Mouse (Mus musculus): ENCODE results near the gene Gramd4. TPM values are rescaled to one million over a fixed set of nuclear protein-coding genes. Genes with fewer than 3 reads are reported as not detected.

Gramd4 gene
- total RNA-seq, 1 experiment: 24.5 TPM

GRCm38 (mm10) chr15:86097871-86098270, 40.4 kb downstream of the Gramd4 start:
- no peak overlapping the region for H3K4me3 ChIP-seq (ENCODE audit: insufficient read depth in 1 of 2, low read depth in 1 of 2, low read length in 2 of 2, poor library complexity in 1 of 2, severe bottlenecking in 1 of 2)
- TF ChIP-seq CHD2 (IDR thresholded peaks at IDR 0.05; ENCODE audit: low read depth, low read length) (no peak), ZNF384 (IDR thresholded peaks at IDR 0.05; ENCODE audit: low read depth, low read length) (no peak), ZC3H11A (IDR thresholded peaks at IDR 0.05; ENCODE audit: borderline replicate concordance, low read depth, low read length) (no peak), HCFC1 (IDR thresholded peaks at IDR 0.05; ENCODE audit: borderline replicate concordance, insufficient read depth, low read length) (no peak), MAFK (IDR thresholded peaks at IDR 0.05; ENCODE audit: insufficient read depth, low read depth, low read length) (no peak)
- H3K9me3 ChIP-seq (ENCODE audit: control insufficient read depth, insufficient read depth, low read depth, low read length): no peaks in the 10 kb centered on the region
- DNase-seq (ENCODE audit: low read depth, low spot score): no peak
- no peak overlapping the region for H3K9ac ChIP-seq (ENCODE audit: insufficient read depth, low read depth, low read length, poor library complexity, severe bottlenecking)
- no peak overlapping the region for H3K27ac ChIP-seq (ENCODE audit: insufficient read depth, low read depth, low read length, poor library complexity, severe bottlenecking)
- peaks cover 2% of the 10 kb centered on the region; the same call in 1 of the 2 replicates for H3K36me3 ChIP-seq (ENCODE audit: control insufficient read depth, insufficient read depth, low read length, poor library complexity, severe bottlenecking)
- H3K4me1 ChIP-seq (ENCODE audit: control insufficient read depth in 2 of 2, insufficient read depth in 2 of 2, low read length in 2 of 2, poor library complexity in 1 of 2): no peaks in the 10 kb centered on the region; a peak in 1 of 4 replicates
- in situ Hi-C loops (cut with MboI; ENCODE audit: low sequenced_read_pairs in 2 of 2, unreplicated experiment in 2 of 2): no loop called here

DNA sequence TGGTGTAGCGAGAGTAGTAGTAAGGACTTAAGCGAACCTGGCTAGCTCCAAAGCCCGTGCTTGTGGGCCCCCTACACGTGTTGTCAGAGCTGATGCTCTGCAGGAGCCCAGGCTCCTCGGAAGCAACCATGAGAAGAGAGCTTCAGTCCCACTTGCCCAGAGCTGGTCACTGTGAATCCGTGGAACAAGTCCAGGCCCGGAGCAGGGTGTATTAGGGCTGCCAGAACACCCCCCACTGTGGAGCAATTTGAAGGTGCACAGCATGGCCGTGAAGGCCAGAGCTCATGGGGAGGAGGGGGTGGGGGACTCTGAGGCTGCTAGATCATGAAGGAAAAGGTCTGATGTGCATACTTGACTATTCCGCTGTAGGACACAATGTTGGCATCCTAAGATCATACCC, 44.1 kb downstream of the Gramd4 start:
- Histone ChIP-seq H3K9me3 (ENCODE audit: control insufficient read depth, insufficient read depth, low read depth, low read length) (no peaks in the 10 kb centered on the region), H3K36me3 (ENCODE audit: control insufficient read depth, insufficient read depth, low read length, poor library complexity, severe bottlenecking) (peaks cover 2% of the 10 kb centered on the region; the same call in 1 of the 2 replicates), H3K9ac (ENCODE audit: insufficient read depth, low read depth, low read length, poor library complexity, severe bottlenecking) (no peak overlapping the region), H3K4me1 (ENCODE audit: control insufficient read depth in 2 of 2, insufficient read depth in 2 of 2, low read length in 2 of 2, poor library complexity in 1 of 2) (no peaks in the 10 kb centered on the region), H3K4me3 (ENCODE audit: insufficient read depth in 1 of 2, low read depth in 1 of 2, low read length in 2 of 2, poor library complexity in 1 of 2, severe bottlenecking in 1 of 2) (no peak overlapping the region), H3K27ac (ENCODE audit: insufficient read depth, low read depth, low read length, poor library complexity, severe bottlenecking) (no peak overlapping the region)
- DNase-seq (ENCODE audit: low read depth, low spot score): no peak
- in situ Hi-C loops (cut with MboI; ENCODE audit: low sequenced_read_pairs in 2 of 2, unreplicated experiment in 2 of 2): no loop called here
- no peak for TF ChIP-seq CHD2 (IDR thresholded peaks at IDR 0.05; ENCODE audit: low read depth, low read length)
- no peak for TF ChIP-seq MAFK (IDR thresholded peaks at IDR 0.05; ENCODE audit: insufficient read depth, low read depth, low read length)
- no peak for TF ChIP-seq ZC3H11A (IDR thresholded peaks at IDR 0.05; ENCODE audit: borderline replicate concordance, low read depth, low read length)
- no peak for TF ChIP-seq HCFC1 (IDR thresholded peaks at IDR 0.05; ENCODE audit: borderline replicate concordance, insufficient read depth, low read length)
- TF ChIP-seq ZNF384 (IDR thresholded peaks at IDR 0.05; ENCODE audit: low read depth, low read length): no peak

DNA sequence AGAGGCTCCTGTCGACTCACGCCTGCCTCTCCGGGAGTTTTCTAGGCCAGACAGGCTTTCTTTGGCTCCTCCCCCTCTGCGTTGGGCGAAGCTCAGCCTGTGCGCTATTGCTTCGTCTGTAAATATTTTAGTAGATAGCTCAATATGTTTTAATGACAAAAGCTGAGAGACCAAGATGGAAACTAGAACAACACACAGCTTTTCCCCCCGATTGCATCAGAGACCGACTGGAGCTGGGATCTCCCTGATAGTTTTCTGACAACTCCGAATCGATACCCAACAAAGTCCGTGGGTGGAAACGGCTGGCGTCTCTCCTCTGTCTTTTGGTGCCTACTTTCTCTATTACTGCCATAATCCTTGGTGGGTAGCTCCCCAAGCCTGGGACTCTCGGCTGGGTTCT, 44.8 kb downstream of the Gramd4 start:
- no peak overlapping the region for H3K9ac ChIP-seq (ENCODE audit: insufficient read depth, low read depth, low read length, poor library complexity, severe bottlenecking)
- no peaks in the 10 kb centered on the region for H3K4me1 ChIP-seq (ENCODE audit: control insufficient read depth in 2 of 2, insufficient read depth in 2 of 2, low read length in 2 of 2, poor library complexity in 1 of 2)
- H3K36me3 ChIP-seq (ENCODE audit: control insufficient read depth, insufficient read depth, low read length, poor library complexity, severe bottlenecking): peaks cover 2% of the 10 kb centered on the region; the same call in 1 of the 2 replicates
- H3K27ac ChIP-seq (ENCODE audit: insufficient read depth, low read depth, low read length, poor library complexity, severe bottlenecking): no peak overlapping the region
- in situ Hi-C loops (cut with MboI; ENCODE audit: low sequenced_read_pairs in 2 of 2, unreplicated experiment in 2 of 2): no loop called here
- DNase-seq (ENCODE audit: low read depth, low spot score): no peak
- TF ChIP-seq MAFK (IDR thresholded peaks at IDR 0.05; ENCODE audit: insufficient read depth, low read depth, low read length): no peak
- TF ChIP-seq ZNF384 (IDR thresholded peaks at IDR 0.05; ENCODE audit: low read depth, low read length): no peak
- TF ChIP-seq HCFC1 (IDR thresholded peaks at IDR 0.05; ENCODE audit: borderline replicate concordance, insufficient read depth, low read length): no peak
- no peak for TF ChIP-seq ZC3H11A (IDR thresholded peaks at IDR 0.05; ENCODE audit: borderline replicate concordance, low read depth, low read length)
- no peak overlapping the region for H3K4me3 ChIP-seq (ENCODE audit: insufficient read depth in 1 of 2, low read depth in 1 of 2, low read length in 2 of 2, poor library complexity in 1 of 2, severe bottlenecking in 1 of 2)
- no peaks in the 10 kb centered on the region for H3K9me3 ChIP-seq (ENCODE audit: control insufficient read depth, insufficient read depth, low read depth, low read length)

DNA sequence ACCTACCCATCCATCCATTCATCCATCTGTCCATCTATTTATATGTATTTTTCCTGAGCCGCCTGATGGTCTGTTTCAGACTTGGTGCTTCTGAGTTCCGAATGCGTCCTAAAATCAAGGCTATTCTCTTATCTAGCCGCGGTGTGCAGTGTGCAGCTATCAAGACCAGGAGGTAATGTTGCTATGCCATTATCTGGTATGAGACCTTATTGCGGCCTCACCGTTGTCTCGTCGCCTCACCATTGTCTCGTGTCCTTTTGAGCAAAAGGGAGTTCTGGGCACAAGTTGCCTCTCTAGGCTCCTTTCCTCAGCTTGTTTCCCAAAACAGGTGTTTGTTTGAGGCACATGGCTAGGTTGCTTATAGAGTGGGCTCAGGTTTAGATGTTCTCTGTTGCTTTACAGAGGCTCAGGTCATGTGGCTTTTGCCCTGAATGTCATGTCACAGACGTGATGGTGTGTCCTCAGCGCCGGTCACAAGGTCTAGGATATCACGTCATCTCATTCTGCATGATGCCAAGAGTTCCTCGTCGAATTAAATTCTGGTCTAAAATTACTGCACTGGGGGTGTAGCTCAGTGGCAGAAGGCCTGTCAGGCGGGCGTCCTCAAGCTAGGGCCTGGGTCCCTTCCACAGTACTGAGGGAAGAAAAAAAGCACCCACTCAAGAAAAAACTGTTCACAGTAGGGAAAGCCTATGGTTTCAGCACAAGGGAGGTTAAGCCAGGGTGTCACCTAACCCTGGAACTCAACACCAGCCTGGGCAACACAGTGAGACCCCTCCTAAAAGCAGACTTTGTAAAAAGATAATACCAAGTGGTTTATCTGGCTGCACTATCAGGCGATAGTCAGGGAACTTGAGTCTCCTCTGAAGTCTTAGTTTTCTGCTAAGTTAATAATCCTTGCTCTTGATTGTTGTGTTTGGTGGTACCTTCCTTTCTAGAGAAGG, 47.2 kb downstream of the Gramd4 start:
- H3K9ac ChIP-seq (ENCODE audit: insufficient read depth, low read depth, low read length, poor library complexity, severe bottlenecking): no peak overlapping the region
- no peak overlapping the region for H3K27ac ChIP-seq (ENCODE audit: insufficient read depth, low read depth, low read length, poor library complexity, severe bottlenecking)
- TF ChIP-seq ZNF384 (IDR thresholded peaks at IDR 0.05; ENCODE audit: low read depth, low read length) (no peak), MAFK (IDR thresholded peaks at IDR 0.05; ENCODE audit: insufficient read depth, low read depth, low read length) (no peak), HCFC1 (IDR thresholded peaks at IDR 0.05; ENCODE audit: borderline replicate concordance, insufficient read depth, low read length) (no peak), ZC3H11A (IDR thresholded peaks at IDR 0.05; ENCODE audit: borderline replicate concordance, low read depth, low read length) (no peak), CHD2 (IDR thresholded peaks at IDR 0.05; ENCODE audit: low read depth, low read length) (no peak)
- H3K4me3 ChIP-seq (ENCODE audit: insufficient read depth in 1 of 2, low read depth in 1 of 2, low read length in 2 of 2, poor library complexity in 1 of 2, severe bottlenecking in 1 of 2): no peak overlapping the region
- peaks cover 2% of the 10 kb centered on the region; the same call in 1 of the 2 replicates for H3K36me3 ChIP-seq (ENCODE audit: control insufficient read depth, insufficient read depth, low read length, poor library complexity, severe bottlenecking)
- peaks cover 0 to 12% of the 10 kb centered on the region in 2 experiments; a peak in 2 of 4 replicates for H3K4me1 ChIP-seq (ENCODE audit: control insufficient read depth in 2 of 2, insufficient read depth in 2 of 2, low read length in 2 of 2, poor library complexity in 1 of 2)
- DNase-seq (ENCODE audit: low read depth, low spot score): no peak
- H3K9me3 ChIP-seq (ENCODE audit: control insufficient read depth, insufficient read depth, low read depth, low read length): no peaks in the 10 kb centered on the region
- in situ Hi-C loops (cut with MboI; ENCODE audit: low sequenced_read_pairs in 2 of 2, unreplicated experiment in 2 of 2): no loop called here

Measured in ES-E14 (cell line).